Mouse (Mus musculus): ENCODE results near the gene Susd2. TPM values are rescaled to one million over a fixed set of nuclear protein-coding genes. Genes with fewer than 3 reads are reported as not detected.

The Susd2 gene
- polyA plus RNA-seq, 1 experiment = 2.8 TPM

GRCm38 (mm10) chr10:75676819-75677565 is 33.2 kb upstream of the Susd2 start:
- 62% methylated on average over 7 of the region's 7 CpGs for WGBS
- peaks cover 10% of the 10 kb centered on the region for H3K4me1 ChIP-seq (ENCODE audit: control insufficient read depth, insufficient read depth, low read length)
- H3K27ac ChIP-seq (ENCODE audit: control insufficient read depth, insufficient read depth, low read depth, low read length, poor library complexity) = 0 out of 2 replicates have a peak overlapping the region, but pooled peaks have one; percentile 29
- no peak overlapping the region for H3K4me3 ChIP-seq (replicated peaks; ENCODE audit: control insufficient read depth, low read depth, low read length)
- TF ChIP-seq POLR2A (IDR thresholded peaks at IDR 0.05; ENCODE audit: borderline replicate concordance, control insufficient read depth, low read depth, low read length) (no peak), CTCF (IDR thresholded peaks at IDR 0.05; ENCODE audit: control insufficient read depth, insufficient read depth, low read length) (no peak)

DNA sequence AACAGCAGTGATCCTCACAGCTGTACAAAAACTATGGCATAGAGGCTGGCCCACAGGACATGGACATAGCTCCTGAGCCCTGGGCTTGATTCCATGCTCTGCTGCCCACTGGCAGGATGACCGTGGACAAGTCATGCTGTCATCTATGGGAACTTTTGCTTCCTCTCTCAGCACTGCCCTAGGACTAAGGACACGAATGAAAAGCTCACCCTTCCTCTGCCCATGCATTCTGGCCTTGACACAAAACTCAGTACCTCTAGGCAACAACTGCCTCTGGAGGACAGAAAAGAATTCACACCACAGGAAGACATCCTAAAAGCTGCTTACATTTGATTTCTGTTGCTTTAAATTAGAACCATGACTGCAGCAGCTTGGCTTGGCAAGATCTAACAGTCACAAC is 32.5 kb upstream of the Susd2 start:
- H3K4me3 ChIP-seq (replicated peaks; ENCODE audit: control insufficient read depth, low read depth, low read length) = no peak overlapping the region
- TF ChIP-seq POLR2A (IDR thresholded peaks at IDR 0.05; ENCODE audit: borderline replicate concordance, control insufficient read depth, low read depth, low read length) (no peak), CTCF (IDR thresholded peaks at IDR 0.05; ENCODE audit: control insufficient read depth, insufficient read depth, low read length) (no peak)
- peaks cover 10% of the 10 kb centered on the region for H3K4me1 ChIP-seq (ENCODE audit: control insufficient read depth, insufficient read depth, low read length)
- 43% methylated on average over 2 of the region's 2 CpGs for WGBS
- no peak overlapping the region; the same call in 1 of the 2 replicates for H3K27ac ChIP-seq (ENCODE audit: control insufficient read depth, insufficient read depth, low read depth, low read length, poor library complexity)

DNA sequence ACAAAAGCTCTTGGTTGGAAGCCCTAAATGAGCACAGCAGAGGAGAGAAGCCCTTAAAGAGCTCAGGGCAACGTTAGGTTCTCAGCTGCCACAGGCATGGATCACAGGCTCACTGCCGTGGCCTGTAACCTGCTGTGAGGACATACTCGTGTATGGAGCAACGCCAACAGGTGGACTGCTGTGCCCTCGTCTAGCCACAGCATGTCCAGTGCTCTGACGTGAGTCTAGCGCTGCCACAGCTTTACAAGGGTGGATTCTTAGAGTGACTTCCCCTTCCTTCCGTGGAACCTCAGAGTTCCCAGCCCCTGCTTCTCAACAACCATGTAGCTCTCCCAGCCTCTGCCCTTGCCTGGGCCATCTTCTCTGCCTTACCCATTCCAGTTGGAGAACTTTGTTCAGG is 31.8 kb upstream of the Susd2 start:
- Histone ChIP-seq H3K4me3 (replicated peaks; ENCODE audit: control insufficient read depth, low read depth, low read length) (no peak overlapping the region), H3K4me1 (ENCODE audit: control insufficient read depth, insufficient read depth, low read length) (peaks cover 10% of the 10 kb centered on the region), H3K27ac (ENCODE audit: control insufficient read depth, insufficient read depth, low read depth, low read length, poor library complexity) (no peak overlapping the region)
- no peak; the same call in 1 of the 2 replicates for TF ChIP-seq CTCF (IDR thresholded peaks at IDR 0.05; ENCODE audit: control insufficient read depth, insufficient read depth, low read length)
- TF ChIP-seq POLR2A (IDR thresholded peaks at IDR 0.05; ENCODE audit: borderline replicate concordance, control insufficient read depth, low read depth, low read length) = no peak
- WGBS = 46% methylated on average over 8 of the region's 8 CpGs

DNA sequence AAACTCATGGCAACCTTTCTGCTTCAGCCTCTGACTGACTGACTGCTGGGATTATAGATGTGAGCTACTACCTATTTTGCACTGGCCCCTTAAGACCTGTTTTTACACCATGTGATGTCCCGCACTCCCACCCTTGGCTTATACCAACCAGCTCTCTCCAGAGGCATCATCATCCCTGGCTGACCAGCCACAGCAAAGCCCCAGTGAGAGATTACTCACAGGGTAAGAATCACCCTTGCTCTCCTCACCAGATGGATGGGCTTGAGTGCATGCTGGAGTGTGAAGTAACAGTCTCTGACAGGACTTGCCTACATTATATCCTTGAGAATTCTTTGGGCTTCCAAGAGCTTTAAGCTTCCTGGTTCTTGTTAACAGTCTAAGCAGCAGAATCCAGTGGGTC is 26.1 kb upstream of the Susd2 start:
- 97% methylated on average over 1 of the region's 1 CpGs for WGBS
- Histone ChIP-seq H3K4me3 (replicated peaks; ENCODE audit: control insufficient read depth, low read depth, low read length) (no peak overlapping the region), H3K4me1 (ENCODE audit: control insufficient read depth, insufficient read depth, low read length) (peaks cover 4% of the 10 kb centered on the region; the same call in 1 of the 2 replicates), H3K27ac (ENCODE audit: control insufficient read depth, insufficient read depth, low read depth, low read length, poor library complexity) (no peak overlapping the region)
- TF ChIP-seq CTCF (IDR thresholded peaks at IDR 0.05; ENCODE audit: control insufficient read depth, insufficient read depth, low read length) (no peak), POLR2A (IDR thresholded peaks at IDR 0.05; ENCODE audit: borderline replicate concordance, control insufficient read depth, low read depth, low read length) (no peak)

DNA sequence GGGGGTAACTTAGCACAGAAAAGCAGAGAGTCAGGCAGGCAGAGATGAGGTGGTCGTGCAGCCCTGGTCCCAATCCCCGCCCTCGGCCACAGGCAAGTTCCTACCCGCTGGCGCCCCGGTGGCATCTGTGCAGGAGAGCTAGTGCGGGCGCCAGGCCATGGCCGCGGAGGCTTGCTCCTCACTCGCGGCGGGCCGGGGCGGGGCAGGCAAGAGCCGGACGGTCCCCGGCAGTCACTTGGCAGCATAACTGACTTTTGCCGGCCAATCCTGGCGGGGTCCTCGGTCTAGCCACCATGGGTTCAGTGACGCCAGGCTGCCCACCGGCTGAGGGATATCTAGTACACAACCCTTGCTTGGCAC is 24.1 kb upstream of the Susd2 start:
- peaks cover 4% of the 10 kb centered on the region; the same call in 1 of the 2 replicates for H3K4me1 ChIP-seq (ENCODE audit: control insufficient read depth, insufficient read depth, low read length)
- TF ChIP-seq POLR2A (IDR thresholded peaks at IDR 0.05; ENCODE audit: borderline replicate concordance, control insufficient read depth, low read depth, low read length) = no peak
- no peak for TF ChIP-seq CTCF (IDR thresholded peaks at IDR 0.05; ENCODE audit: control insufficient read depth, insufficient read depth, low read length)
- WGBS = under 1% methylated on average over 23 of the region's 23 CpGs
- peak overlapping the region; percentile 83 for H3K27ac ChIP-seq (ENCODE audit: control insufficient read depth, insufficient read depth, low read depth, low read length, poor library complexity)
- H3K4me3 ChIP-seq (replicated peaks; ENCODE audit: control insufficient read depth, low read depth, low read length) = peak overlapping the region; percentile 91

GRCm38 (mm10) chr10:75667115-75667910 is 23.5 kb upstream of the Susd2 start:
- H3K4me3 ChIP-seq (replicated peaks; ENCODE audit: control insufficient read depth, low read depth, low read length) = peak overlapping the region; percentile 91
- H3K4me1 ChIP-seq (ENCODE audit: control insufficient read depth, insufficient read depth, low read length) = peaks cover 4% of the 10 kb centered on the region; the same call in 1 of the 2 replicates
- TF ChIP-seq POLR2A (IDR thresholded peaks at IDR 0.05; ENCODE audit: borderline replicate concordance, control insufficient read depth, low read depth, low read length) (0 out of 2 replicates have a peak, but pooled peaks have one; percentile 30), CTCF (IDR thresholded peaks at IDR 0.05; ENCODE audit: control insufficient read depth, insufficient read depth, low read length) (no peak)
- WGBS = under 1% methylated on average over 63 of the region's 63 CpGs
- peak overlapping the region; percentile 83 for H3K27ac ChIP-seq (ENCODE audit: control insufficient read depth, insufficient read depth, low read depth, low read length, poor library complexity)

DNA sequence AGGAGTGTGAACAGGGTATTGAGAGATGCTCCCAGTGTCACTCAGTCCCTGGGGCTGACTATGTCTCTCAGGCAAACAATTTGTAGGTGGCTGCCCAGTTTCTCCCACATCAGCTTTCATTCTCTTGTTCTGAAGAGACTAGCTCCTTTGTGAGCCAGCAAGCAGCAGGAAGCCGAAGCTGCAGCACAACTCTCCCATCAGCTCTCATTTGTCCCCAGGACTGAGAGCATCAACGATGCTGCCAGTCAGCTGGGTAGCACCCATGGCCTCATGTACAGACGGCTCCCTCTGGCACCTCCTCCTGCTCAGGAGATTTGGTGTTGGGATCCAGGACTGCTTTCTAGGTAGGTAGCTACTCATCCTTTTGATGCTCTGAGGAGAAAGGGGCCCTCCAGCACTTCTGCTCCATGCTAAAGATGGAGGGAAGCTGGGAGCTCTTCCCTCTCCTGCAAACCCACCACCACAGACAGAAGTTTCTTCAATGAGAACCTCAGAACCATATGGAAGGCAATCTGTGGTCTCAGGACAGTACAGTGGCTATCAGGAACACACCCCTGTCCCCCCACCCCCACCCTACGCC is 22.7 kb upstream of the Susd2 start:
- Histone ChIP-seq H3K27ac (ENCODE audit: control insufficient read depth, insufficient read depth, low read depth, low read length, poor library complexity) (no peak overlapping the region; the same call in 1 of the 2 replicates), H3K4me3 (replicated peaks; ENCODE audit: control insufficient read depth, low read depth, low read length) (peak overlapping the region; percentile 91), H3K4me1 (ENCODE audit: control insufficient read depth, insufficient read depth, low read length) (peaks cover 4% of the 10 kb centered on the region; the same call in 1 of the 2 replicates)
- 30% methylated on average over 4 of the region's 4 CpGs for WGBS
- TF ChIP-seq POLR2A (IDR thresholded peaks at IDR 0.05; ENCODE audit: borderline replicate concordance, control insufficient read depth, low read depth, low read length) = no peak
- no peak for TF ChIP-seq CTCF (IDR thresholded peaks at IDR 0.05; ENCODE audit: control insufficient read depth, insufficient read depth, low read length)

Data from bone marrow, adult 2 months (tissue).